Mouse (Mus musculus) A20 (cell line): ENCODE data around the gene H1foo.
A peak's percentile ranks its signal among the peaks of the same experiment; 100 is the strongest.

Experiments used
- DNase-seq: peaks from one replicate; pipeline ENCODE4 v3.0.0-alpha.2; 2011; ENCODE audit warnings: low read depth, low spot score

The H1foo gene

GRCm38 (mm10) chr6:115961743-115962142, 17.0 kb downstream of the H1foo start:
- DNase-seq: no peak

GRCm38 (mm10) chr6:115962439-115963085, 17.8 kb downstream of the H1foo start:
- DNase-seq: peak; percentile 31

GRCm38 (mm10) chr6:115963656-115964055, 18.9 kb downstream of the H1foo start:
- DNase-seq: no peak

- no peak for DNase-seq
These were observed 21.7 kb downstream of the H1foo start for GRCm38 (mm10) chr6:115966227-115966966.

GRCm38 (mm10) chr6:115967291-115967880, 22.6 kb downstream of the H1foo start:
- no peak for DNase-seq

DNA sequence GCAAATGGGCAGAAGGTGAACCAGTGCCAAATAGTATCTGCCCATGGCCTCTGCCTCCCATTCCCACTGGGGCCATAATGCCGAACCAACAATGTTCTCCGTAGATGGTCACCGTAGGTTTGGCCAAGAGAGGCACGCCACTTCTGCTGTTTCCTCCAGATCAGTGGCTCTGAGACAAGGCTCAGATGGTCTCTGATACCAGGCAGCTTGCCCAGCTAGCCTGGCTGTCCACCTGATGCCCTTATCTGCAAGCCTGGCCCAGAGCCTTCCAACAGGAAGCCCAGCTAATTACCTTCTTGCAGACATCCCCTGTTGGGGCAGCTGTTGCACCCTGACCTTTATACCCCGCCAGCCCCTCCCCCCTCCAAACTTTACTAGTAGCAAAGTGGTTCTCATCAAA, 23.3 kb downstream of the H1foo start:
- DNase-seq: no peak

DNA sequence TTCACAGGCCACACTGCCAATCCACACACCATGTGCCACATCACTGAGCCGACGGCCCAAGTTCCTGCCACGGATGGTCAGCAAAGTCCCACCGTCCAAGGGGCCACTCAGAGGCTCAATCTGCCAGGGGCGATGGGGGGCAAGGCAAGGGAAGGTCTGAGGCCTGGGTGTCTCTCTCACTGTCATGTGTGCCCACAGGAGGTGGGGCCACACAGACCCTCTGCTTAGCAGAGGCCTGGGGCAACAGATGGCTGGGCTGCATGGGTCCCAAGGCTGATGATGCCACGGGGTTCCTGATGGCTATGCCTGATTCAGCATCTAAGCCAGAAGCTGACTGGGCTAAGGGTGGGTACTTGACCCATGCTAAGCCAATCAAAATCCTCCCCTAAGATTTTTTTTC, 24.0 kb downstream of the H1foo start:
- DNase-seq: no peak

DNA sequence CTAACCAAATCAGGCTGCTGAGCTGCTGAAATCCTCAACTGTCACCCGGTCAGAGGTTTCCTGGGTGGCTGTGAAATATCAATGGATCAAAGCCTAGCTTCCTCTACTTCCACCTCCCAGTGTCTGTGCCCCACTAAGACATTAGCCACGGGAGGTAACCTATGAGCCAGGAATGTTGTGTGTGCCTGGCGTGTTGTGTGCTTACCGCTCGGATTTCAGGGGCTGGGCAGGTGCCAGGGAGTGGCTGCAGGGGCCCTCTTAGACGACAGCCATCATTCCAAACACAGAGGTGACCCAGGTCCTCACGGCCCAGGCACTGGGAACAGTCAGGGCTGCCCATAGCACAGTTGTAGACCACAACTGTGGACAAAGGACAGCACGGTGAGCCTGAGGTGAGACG, 24.4 kb downstream of the H1foo start:
- DNase-seq: no peak

DNA sequence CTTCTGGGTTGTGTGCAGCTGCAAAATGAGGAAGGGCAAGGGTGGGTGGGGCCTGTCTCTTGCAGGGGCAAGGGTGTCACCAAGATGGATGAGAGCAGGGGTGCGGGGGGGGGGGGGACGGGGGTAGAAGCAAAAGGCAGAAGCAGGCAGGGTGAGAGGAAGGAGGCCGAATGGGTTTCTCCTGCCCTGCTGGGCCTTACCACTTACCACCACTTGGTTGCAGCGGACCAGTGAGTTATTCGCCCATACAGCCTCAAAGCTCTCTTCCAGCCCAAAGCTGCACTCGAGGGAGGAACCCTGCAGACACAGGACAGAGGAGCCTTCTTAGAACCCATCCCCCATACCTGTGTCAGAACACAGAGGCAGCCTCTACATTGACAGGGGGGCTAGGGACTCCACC, 25.2 kb downstream of the H1foo start:
- peak; percentile 56 for DNase-seq

- no peak for DNase-seq
These were observed 26.7 kb downstream of the H1foo start for GRCm38 (mm10) chr6:115971273-115972060.

DNA sequence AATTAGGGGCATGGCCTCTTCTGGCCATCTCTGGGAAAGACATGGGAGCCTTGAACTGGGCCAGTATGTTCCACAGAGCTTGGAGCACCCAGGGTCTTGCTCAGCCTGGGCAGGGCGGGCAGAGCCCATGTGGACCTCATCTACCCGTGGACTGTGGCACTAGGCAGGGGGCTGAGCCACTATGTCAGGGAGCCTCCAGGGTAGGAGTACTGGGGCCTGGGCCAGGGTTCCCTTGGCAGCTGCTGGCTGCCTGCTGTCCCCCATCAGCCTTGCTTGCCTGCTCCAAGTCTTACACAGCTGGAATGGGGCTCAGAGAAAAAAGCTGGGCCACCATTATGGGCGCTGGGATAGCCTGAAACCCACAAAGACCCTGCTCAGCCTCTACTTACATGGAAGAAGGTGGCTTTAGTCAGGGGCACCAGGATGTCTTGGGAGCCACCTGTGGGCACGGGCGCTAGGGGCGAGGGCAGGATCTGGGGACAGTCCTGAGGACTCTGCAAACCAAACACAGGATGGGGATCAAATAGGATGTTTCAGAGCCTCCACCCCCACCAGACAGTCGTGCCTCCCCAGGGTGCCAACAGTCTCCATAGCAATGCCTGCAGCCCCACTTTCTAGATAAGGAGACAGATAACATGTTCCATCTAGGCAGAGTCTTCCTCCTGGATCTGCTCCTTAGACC, 27.5 kb downstream of the H1foo start:
- no peak for DNase-seq

GRCm38 (mm10) chr6:115973139-115973875, 28.6 kb downstream of the H1foo start:
- DNase-seq: no peak

DNA sequence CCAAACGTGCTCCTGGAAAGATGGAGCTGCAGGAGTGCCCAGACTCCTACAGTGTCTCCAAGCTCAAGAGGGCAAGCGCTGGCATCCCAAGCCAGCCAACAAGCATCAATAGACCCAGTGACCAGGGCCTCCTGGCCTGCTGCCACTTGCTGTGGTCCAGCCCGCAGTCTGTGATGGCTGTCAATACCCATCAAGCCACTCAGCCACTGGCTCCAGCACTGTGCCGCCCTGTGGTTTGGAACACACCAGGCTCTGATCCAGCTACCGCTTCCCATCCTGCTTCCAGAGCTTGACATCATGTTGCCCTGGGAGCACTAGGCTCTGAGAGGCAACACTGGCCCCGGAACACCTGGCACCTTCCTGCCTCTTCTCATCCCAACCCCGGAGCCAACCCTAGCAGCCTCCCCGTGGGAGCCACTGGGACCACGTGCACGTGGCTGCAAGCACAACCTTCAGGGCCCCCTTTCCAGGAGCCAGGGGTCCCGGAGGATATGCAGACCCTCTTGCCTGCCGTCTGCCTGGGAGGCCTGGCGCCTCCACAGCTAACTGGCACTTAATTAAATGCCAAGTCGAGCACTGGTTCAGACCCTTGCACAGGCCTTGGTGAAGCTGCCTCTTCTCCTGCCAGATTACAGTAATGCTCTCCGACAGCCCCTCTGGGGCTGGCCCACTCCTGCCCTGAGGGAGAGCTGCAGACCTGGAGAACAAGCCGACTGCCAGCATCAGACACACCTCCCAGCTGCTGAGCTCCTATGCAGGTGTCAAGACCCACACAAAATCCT, 29.3 kb downstream of the H1foo start:
- no peak for DNase-seq

- DNase-seq: no peak
These were observed 30.9 kb downstream of the H1foo start for GRCm38 (mm10) chr6:115975606-115976005.

GRCm38 (mm10) chr6:115977810-115978209, 33.1 kb downstream of the H1foo start:
- no peak for DNase-seq

GRCm38 (mm10) chr6:115978596-115978995, 33.9 kb downstream of the H1foo start:
- peak; percentile 16 for DNase-seq

- DNase-seq: no peak
These were observed 38.2 kb downstream of the H1foo start for GRCm38 (mm10) chr6:115982889-115983288.

DNA sequence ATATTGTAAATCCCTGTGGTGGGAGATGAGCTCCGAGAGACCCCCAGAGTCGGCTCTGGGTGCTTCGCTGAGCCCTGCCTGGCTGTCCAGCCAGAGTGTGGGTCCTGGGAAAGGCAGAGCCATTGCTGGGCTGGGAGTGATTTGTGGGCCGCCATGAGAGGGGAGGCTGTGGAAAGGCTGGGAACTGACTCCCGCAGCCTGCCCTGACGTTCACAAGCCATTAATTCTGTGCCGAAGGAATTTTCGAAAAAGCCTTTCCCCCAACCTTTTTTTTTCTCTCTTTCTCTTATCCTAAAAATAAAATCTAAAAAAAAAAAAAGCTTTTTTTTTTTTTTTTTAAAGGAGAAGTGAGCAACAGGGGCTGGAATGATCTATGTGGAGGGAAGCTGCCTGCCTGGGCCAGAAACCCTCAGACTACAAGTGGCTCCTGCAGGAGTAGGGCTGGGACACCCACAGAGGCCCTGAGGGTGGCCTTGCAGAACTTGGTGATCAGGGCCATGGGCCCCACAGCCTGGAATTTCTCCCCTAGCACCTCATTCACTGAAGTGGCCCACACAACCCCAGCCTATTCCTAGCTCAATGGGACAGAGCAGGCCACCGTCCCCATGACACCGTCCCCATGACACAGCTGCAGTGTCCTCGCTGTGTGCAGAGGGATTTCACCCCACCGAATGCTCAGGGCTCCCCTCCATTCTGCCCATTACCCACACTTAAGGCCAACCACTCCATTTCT, 38.7 kb downstream of the H1foo start:
- no peak for DNase-seq

DNA sequence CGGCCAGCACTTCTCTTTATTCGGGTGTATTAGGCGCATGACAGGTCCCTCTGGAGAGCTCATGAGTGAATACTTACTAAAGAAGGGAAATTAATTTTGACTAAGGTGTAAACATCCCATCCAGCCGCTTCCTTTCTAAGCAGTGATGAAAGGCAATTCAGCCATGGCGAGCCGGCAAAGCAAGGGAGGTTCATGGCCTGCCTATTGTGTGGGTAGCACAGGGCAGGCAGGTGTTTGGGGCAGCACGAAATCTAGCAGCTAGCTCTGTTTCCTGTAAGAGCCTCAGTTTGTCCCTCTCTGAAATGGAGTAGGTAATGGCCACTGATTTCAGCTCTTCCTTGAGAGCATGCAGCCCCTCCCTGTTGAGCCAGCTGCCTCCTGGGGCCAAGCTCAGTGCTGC, 39.8 kb downstream of the H1foo start:
- DNase-seq: no peak
